Mouse (Mus musculus): ENCODE measurements around the gene Tm4sf4.

DNA sequence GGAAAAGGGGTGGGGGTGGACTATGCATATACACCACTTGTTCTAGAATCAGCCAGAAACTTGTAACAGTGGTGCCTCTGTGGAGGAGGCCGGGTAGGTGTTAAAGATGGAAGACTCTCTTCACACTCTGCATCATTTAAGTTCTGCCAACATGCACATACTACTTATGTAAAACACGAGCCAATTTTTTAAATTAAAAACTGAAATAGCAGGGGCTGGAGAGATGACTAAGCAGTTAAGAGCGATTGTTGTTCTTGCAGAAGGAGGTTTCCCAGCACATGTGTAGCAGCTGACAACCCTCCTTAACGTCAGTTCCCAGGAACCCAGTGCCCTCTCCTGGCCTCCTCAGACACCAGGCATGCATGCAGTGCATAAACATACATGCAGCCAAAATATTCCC lies 55.5 kb downstream of the Tm4sf4 start:
- no peak for TF ChIP-seq USF1 (IDR thresholded peaks at IDR 0.05; ENCODE audit: low read depth, low read length)
- TF ChIP-seq ZC3H11A (IDR thresholded peaks at IDR 0.05; ENCODE audit: low read depth, low read length): no peak

Data from CH12.LX (cell line).